Mouse (Mus musculus) urinary bladder, adult 18-20 months (tissue): ENCODE measurements around the gene Carnmt1.

ENCODE experiments used
- DNase-seq, 2 experiments: peaks; one replicate each; pipeline ENCODE4 v3.0.0; 2022; ENCODE audit warnings: low spot score in 2 of 2, mixed read lengths in 2 of 2

Gene Carnmt1

DNA sequence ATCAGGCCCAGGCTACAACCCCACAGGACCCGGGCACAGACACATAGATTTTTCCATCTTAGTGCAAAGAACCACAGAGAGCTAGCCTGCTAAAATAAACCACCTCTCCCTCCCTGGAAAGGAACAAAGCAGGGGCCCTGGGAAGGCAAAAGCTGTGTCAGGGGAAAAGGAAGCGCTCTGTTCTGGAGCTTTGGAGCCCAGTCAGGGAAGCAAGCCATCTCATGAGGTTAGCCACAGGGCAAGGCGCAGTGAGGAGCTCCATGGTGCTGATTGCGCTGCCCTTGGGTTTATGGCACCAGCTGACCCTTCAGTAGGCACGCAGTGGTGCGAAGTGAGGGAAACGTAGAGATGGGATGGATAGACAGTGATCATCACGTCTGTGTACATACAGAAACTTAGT is 16.2 kb upstream of the Carnmt1 start:
- no peak for DNase-seq

DNA sequence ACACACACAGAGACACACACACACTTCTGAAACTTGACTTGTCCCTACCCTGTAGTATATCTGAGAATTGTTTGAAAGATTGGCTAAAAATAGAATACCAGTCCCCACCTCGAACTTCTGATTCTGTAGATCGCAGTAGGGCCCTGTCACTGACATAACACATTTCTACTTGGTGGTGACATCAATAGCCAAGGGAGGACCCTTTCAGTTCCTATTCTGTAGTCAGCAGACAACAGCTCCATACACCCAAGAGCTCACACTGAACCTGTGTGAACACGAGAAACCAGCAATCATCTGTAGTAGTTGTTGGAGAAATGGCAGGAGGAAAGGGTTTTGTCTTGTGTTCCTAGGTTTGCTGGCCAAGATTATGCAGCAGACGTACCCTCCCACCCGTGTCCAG is 15.6 kb upstream of the Carnmt1 start:
- DNase-seq: no peak

DNA sequence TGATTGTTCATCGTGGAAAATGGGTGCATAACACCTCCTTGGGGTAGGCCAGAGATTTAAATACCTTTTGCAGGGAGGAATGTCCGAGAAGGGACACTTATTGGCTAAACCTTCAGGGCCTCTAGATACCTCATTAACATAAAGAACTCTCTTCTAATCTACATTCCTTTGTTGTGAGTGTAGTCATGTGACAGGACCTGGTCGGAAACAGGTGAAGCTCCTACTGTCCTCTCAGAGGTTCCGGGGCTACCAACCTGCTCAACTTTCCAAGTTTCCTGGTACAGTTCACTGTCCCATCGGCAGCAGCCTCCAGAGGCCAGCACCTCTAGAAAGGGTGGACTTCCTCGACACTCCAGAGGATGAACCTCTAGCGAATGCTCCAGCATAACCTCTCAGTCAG is 14.6 kb upstream of the Carnmt1 start:
- DNase-seq: no peak

DNA sequence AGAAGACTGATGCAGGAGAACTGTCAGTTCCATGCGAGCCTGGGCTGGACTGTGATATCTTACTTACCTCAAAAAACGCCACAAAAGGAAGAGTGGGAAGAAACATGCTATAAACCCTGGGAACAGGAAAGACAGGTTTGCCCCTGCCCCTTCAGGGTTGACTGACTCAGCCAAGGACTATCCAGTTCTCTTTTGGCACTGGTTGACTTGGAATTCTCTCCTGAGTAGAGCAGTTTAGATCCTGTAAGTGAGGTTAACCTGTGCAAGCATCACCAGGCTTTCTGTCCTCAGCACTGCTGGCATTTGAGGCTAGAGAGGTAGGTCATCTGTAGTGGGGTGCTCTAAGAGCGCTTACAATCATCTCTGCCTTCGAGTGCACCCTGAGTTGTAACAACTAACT is 12.1 kb upstream of the Carnmt1 start:
- peak in 1 of 2 experiments; percentile 6 for DNase-seq

DNA sequence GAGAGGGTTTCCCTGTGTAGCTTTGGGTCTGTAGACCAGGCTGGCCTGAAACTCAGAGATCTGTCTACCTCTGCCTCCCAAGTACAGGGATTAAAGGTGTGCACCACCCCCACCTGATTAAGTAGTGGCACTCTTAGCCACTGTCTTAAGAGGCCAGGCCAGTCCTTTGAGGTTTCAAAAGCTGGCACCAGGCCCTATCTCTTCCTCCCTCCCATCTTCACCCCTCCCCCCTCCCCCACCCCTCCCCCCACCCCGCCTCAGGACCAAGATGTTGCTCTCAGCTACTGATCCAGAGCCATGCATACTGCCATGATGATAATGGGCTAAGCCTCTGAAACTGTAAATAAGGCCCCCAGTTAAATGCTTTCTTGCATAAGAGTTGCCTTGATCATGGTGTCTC is 11.2 kb upstream of the Carnmt1 start:
- DNase-seq: no peak

DNA sequence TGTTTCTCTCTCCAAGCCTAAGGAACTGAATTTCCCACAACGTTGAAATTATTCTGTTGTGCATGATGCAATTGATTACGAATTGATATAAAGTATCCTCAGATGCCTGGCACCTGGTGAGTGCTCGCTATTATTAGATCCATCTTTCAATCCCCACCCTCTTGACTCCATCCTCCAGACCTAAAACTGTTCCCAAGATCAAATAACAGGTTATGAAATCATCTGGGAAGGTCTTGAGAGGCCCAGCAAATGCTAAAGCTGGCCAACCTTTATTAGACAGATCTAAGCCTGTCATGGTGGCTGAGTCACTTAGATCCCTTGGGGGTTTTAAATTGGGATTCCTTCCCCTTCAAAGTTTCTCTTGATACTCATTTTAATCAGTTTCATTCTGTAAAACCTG is 10.1 kb upstream of the Carnmt1 start:
- no peak for DNase-seq

DNA sequence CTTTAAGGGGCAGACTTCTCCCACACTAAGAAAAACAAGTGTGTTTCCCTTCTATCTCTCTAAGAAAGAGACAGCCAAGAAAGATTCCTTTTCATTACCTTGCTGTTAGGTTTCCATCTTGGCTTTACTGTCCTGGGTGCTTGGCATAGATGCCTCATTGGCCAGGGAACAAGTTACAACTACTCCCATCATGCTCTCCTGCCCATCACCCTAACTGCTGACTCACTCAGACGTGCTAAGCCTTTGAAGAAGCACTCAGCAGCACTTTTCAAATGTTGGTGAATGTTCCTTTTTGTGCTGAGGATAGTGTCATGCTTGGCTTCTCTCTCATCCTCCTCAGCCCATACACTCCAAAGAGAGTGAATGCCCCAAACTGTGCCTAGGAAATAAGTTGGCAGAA is 8.9 kb upstream of the Carnmt1 start:
- no peak for DNase-seq

DNA sequence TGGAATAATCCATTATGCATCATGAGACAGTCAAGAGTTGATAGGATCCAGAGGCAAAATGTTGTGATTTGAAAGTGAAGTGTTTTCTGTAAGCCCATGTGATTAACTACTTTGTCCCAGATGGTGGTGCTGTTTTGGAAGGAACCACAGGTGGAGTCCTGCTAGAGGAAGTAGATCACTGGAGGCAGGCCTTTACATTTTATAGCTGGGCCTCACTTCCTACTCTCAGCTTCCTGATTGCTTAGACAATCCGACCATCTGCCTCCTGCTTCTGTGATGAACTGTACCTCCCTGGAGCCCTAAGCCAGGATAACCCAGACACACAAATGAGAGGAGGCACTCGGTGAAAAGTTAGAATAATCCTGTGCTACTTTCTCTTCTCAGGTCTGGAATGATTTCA is 6.7 kb upstream of the Carnmt1 start:
- DNase-seq: no peak

DNA sequence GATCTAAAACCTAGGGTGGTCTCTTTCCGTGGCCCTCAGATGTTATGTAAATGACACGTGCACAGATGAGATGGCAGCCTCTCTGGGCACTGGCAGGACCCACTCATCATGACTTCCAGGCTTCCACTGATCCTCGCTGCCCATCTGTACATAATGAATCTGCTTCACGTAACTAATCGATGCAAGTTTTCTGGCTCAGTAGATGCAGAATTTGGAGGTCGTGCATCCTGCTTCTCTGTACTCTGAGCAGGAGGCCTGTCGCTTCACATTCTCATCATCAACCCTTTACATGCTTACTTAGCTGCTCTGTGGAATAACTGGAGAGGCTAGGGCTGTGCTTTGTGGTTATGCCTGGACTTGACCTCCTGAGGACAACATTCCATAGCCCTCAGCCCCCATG is 3.6 kb upstream of the Carnmt1 start:
- no peak for DNase-seq

DNA sequence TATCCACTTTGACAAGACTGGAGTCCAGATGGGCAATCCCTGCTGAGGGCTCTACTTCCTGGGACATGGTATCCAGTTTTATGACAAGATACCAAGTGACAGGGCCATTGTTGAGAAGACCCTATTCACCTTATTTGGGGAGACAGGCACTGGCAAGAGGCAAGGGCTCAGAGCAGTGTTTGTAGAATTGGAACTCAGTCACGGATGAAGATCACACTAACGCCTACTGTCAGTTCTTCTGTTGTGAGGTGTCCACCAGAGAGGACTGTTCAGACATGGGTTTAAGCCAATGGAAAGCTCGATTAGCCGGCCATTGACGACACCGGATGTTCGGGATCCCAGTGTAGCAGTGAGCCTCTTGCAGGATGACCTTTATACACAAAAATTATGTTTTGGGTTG is 1.0 kb upstream of the Carnmt1 start:
- no peak for DNase-seq

DNA sequence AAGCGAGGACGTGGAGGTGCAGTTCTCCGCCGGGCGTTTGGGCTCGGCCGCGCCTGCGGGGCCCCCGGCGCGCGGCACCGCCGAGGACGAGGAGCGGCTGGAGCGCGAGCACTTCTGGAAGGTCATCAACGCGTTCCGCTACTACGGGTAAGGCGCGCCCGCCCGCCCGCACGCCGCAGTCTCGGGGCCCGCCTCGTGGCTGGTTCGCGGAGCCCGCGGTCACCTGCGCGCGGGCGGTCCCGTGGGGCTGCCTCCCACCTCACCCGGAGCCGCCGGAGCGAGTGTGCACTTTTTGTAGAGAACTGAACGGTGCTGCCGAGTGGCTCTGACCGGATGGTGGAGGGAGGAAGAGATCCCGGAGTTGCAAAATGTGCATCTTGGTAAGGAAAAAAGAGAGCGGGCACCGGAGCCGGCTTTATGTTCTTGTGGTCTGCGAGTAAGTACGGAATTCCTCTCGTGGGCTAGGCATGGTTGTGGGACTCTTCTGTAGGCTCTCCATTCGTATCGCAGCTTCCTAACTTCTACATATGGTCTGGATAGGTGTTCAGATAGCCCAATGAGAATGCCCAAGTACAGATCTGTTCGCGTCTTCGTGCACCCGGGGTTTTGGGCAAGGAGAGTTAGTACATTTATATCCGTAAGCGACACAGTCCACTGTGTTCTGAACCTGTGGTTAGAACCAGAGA is 635 bp downstream of the Carnmt1 start:
- peak; percentile 18 to 43 for DNase-seq

DNA sequence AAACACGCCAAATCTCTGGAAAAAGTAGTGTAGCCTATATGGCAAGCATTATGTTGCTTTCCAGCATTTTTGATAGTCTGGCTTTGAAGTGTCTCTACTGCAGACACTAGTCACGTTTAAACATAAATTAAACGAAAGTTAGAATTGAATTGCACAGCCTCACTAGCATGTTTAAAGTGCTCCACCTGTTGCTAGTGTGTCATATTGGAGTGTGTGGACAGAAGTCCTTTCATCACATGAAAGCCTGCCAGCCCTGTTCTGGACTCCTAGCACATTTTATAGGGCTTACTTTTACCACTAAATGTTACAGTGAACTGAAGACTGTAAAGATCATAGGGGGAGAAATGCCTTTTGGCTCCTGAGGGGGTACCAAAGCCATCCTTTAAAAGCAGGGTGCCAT is 1.9 kb downstream of the Carnmt1 start:
- DNase-seq: no peak

DNA sequence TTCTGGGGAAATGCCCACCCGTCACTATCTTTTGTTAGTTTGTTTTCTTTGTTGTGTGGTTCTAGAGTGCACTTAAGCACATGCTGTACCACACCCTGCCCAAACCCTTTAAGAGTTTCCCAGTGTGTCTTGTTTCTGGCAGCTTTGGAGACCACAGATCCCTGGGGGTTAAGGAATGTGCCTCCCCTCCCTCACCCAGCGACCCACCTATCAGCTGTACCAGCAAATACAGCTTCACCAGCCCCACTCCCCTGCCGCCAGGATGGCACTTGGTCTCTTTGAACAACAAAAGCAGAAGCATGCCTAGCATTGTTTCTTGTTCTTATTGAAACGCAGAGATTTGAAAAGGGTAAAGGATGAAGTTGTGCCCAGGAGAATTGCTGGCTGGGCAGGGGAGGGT is 2.6 kb downstream of the Carnmt1 start:
- no peak for DNase-seq

DNA sequence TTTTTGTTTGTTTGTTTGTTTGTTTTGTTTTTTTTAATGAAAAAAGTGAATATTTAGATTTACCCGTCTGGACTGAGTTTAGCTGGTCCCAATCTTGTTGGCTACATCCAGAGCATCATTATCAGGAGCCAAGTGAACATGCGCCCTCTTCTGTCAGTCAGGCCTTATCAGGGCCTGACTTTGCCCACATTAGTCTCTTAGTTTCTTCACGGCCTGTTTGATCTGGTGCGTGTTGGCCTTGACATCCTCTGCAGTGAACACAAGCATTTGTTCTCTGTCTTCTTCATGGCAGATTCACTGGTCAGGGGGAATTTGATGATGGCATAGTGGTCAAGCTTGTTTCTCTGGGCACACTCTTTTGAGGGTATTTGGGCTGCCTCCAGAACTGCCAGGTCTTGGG is 11.6 kb downstream of the Carnmt1 start:
- DNase-seq: no peak

DNA sequence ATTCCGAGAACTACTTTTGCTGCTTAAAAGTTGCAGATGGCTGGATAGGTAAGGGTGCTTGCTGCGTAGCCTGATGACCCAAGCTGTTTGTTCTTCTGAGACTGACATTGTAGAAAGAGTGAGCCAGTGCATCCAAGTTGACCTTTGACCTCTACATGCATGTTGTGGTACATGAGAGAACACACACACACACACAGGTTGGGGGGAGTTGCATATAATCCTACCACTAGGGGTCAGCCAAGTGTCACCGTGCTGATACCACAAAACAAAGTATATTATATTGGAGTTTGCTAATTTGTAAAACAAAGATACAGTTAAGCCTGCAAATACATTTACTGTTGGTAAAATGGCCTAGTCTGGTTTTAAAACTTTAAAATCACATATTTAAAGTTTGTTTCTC is 17.0 kb downstream of the Carnmt1 start:
- DNase-seq: no peak

DNA sequence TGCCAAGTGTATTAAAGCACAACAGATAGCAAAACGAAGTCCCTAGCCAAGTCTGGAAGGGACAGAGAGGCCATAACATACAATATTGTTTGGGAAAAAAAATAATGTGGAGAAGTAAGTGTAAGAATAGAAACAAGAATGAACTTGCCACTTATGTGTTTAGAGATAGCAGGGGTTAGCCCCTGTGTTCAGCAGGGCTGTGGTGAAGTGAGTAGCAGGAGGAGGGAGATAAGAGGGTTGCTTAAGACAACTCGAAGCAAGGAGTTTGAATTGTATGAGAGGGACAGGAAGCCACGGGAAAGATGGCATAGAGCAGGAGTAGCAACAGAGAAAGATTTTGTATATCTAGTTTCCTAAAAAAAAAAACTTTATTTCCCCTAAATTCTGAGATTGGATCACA is 21.6 kb downstream of the Carnmt1 start:
- DNase-seq: no peak

DNA sequence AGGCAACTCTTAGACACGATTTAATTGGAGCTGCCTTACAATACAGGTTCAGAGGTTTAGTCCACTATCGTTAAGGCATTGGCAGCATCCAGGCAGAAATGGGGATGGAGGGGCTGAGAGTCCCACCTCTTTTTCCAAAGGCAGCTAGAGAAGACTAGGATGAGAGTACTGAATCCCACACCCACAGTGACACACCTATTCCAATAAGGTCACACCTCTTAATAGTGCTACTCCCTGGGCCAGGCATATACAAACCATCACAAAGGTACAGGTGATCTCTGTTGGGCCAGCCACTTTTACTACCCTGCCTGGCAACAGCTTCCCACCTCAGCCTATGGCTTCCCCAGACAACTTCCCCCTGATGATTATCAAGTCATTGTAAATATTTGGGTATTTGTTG is 22.2 kb downstream of the Carnmt1 start:
- DNase-seq: no peak

DNA sequence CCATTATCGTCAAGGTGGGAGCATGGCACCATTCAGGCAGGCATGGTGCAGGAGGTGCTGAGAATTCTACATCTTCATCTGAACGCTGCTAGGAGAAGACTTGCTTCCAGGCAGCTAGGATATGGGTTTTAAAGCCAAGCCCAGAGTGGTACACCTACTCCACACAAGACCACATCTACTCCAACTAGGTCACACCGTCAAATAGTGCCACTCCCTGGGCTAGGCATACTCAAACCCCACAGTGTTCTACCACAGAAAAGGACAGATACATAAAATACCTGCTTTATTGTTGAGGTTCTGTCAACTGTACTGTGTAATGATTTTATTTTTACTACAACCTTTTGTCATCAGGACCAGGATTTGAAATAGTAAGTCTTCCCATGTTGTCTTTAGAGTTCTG is 24.6 kb downstream of the Carnmt1 start:
- no peak for DNase-seq

DNA sequence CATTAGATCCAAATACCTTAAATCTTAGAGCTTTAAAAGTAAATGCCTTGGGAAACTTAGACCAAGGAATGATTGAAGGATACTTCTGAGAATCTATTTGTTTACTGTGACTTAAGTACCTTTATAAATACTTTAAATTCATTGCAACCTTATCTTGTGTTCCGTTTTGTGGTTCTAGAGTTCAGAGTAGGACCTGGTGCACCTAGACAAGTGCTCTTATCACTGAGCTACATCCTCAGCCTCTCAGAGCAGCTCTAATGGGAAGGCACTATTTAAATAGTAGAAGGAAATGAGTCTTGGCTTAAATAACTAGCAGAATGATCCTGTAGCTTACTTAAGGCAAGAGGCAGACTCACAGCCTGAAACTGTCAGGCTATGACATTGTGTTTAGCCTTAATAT is 25.0 kb downstream of the Carnmt1 start:
- no peak for DNase-seq

DNA sequence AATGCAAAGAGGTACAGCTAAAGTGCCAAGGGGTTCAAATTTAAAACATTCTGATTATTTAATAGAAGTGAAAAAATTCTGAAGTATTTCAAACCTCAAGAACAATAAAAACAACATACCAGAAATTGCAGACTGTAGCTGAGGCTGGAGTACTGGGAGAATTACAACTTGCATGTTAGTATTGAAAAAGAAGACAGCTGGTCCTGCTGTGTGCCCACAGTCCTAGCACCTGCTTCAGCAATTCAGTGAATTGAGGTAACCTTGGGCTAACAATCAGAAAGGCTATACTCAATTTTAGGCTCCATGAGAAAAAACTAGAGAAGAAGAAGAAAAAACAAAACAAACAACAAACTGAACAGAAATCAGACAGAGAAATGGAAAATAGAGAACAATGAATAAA is 37.5 kb downstream of the Carnmt1 start:
- no peak for DNase-seq

DNA sequence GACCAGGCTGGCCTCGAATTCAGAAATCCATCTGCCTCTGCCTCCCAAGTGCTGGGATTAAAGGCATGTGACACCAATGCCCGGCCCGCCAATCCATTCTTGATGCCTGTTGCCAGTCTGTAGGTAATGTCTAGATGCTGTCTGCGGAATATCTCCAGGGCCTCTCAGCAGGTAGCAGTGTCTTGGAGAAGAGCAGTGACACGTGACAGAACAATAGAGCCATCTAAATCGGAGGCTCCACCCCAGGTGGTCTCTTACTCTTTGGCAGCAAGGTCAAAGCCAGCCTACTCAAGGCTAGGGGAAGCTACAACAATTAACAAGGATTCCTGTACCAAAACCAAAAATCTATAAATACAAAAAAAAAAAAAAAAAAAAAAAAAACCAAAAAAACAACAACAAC is 40.3 kb downstream of the Carnmt1 start:
- no peak for DNase-seq

DNA sequence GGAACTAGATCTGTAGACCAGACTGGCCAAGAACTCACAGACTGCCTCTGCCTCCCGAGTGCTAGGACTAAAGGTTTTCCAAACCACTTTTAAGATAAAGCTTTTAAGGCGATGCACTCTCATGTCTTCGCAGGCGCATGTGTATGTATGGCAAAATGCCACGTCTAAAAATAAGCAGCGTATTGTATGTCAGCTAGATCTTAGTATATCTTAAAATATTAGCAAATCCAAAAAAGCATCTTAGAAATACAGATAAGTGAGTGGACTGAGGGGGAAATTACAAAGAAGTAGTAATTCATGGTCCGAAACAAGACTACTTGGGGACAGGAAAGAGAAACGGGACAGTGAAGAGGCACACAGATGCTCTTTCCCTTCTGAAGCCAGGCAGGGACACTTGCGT is 41.0 kb downstream of the Carnmt1 start:
- no peak for DNase-seq

DNA sequence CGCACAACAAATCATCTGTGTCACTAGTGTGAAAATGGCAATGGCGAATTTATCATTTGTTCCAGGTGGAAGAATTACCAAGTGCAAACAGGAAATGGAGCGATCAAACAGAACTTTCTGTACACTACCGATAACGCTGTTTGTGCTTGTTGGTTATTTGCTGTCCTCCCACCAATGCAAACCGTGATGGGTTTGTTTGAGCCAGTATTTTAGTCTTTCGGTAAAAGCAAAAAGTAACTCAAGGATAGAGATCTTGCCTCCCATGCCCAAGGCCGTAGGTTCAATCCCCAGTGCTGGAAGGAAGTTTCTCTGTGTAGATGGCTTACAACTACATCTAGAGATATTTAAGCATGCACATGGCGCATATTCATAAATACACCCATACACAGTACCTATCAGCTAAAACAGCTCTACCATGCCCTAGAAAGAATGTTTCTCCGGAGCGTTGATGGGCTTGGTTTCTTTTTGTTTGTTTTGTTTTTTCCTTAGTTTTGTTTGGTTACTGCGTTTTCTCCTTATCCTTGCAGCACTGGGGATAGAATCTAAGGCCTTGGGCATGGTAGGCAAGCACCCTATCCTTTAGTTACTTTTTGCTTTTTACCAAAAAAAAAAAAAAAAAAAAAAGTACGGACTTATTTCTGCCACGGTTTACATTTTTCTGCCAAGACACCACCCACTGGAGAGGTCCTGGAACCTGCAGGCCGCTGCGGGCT is 41.7 kb downstream of the Carnmt1 start:
- DNase-seq: no peak

DNA sequence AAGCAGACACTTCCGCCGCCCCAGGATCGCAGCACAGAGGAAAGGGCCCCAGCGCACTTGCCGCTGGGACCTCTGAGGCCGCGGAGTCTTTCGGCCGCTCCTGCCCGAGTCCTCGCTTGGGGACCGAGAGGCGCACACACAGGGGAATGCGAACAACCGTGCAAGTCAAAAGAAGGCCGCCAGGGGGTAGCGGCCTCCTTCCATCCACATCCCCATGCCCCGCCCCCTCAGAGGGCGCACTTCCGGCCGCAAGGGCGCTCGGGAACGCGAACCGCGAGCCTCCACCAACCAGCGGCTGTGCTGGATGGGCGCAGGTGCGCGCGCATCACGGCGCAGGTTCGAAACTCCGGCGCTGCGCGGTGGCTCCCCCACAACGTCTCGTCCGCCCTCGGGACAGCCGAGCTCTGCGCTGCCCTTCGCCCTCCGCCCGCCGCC is 42.3 kb downstream of the Carnmt1 start, which contains the start of gene D030056L22Rik:
D030056L22Rik (plus strand) TSS at position 328 of the 435 bp plus-strand sequence.
- DNase-seq: peak; percentile 94 to 95
